Comparison of ENCODE assay signal across 8 mouse cellular contexts in the genomic region with DNA sequence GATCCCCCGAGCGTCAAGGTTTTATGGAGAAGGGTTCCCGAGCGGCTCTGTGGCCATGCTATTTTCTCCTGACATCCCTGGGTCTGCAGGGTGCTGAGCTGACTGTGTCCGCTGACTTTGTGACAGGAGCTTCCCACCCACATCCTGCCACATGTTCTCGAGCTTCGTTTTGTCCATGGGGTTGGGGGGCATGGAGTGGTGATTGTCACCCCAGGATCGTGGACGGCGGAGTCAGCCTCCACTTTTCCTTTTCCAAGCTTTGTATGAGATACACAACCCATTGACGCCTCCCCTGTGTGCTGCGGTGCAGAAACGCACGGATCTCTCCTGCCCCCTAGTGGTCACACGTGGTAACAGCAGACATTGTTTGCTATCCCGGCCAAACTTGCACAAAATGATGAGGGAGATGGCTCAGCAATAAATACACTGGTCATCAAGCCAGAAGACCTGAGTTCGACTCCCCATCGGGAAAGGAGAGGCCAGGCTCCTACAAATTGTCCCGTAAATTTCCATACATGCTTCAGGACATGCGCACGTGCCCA. TPM values are rescaled to one million over a fixed set of nuclear protein-coding genes. Genes with fewer than 3 reads are reported as not detected.
DNase-seq lines count a peak whose midpoint lies in the region; TF ChIP-seq lines count a peak whose summit lies in the region.

No protein-coding gene starts in this region.

- no peak for TF ChIP-seq POLR2A in liver, adult 2 months (IDR thresholded peaks at IDR 0.05; ENCODE audit: extremely low read depth, insufficient read depth, low read length)

- peaks cover 17% of the 10 kb centered on the region for H3K4me1 ChIP-seq in embryonic facial prominence, embryonic 10.5 days
- H3K4me1 ChIP-seq in liver, adult 2 months (ENCODE audit: control insufficient read depth, insufficient read depth, low read length), result peaks cover 2% of the 10 kb centered on the region; the same call in 1 of the 2 replicates

- no peak overlapping the region for H3K27ac ChIP-seq in embryonic facial prominence, embryonic 10.5 days (replicated peaks)
- no peak overlapping the region for H3K27ac ChIP-seq in liver, adult 2 months (replicated peaks; ENCODE audit: insufficient read depth, low read depth, low read length)

- H3K4me3 ChIP-seq in embryonic facial prominence, embryonic 10.5 days, result no peak overlapping the region
- no peak overlapping the region for H3K4me3 ChIP-seq in liver, adult 2 months (ENCODE audit: insufficient read depth, low read depth, low read length)

- peaks cover 42% of the 10 kb centered on the region for H3K27me3 ChIP-seq in embryonic facial prominence, embryonic 10.5 days (replicated peaks; ENCODE audit: low read depth, poor library complexity, severe bottlenecking)
- no peaks in the 10 kb centered on the region for H3K27me3 ChIP-seq in liver, adult 2 months (ENCODE audit: control insufficient read depth, insufficient read depth, low read length)

- no peaks in the 10 kb centered on the region for H3K36me3 ChIP-seq in embryonic facial prominence, embryonic 10.5 days (replicated peaks)
- H3K36me3 ChIP-seq in liver, adult 2 months (ENCODE audit: control insufficient read depth, insufficient read depth, low read length), result no peaks in the 10 kb centered on the region

- peak; percentile 86 for DNase-seq in 3T3-L1 (ENCODE audit: low read depth, low spot score)
- peak; percentile 66 for DNase-seq in adrenal gland, adult 8-10 months
- DNase-seq in embryonic facial prominence, embryonic 10.5 days (ENCODE audit: low spot score), result peak; percentile 83
- DNase-seq in heart, adult 18-20 months, result peak; percentile 77 to 91
- DNase-seq in kidney, adult 18-20 months, result peak; percentile 83
- peak; percentile 44 for DNase-seq in liver, adult 2 months (ENCODE audit: extremely low read depth, low read depth, low spot score)
- DNase-seq in naive thymus-derived CD4-positive, alpha-beta T cell, adult 2 months (ENCODE audit: low read depth), result peak; percentile 89
- peak; percentile 77 to 92 for DNase-seq in spleen, postnatal 4 days (ENCODE audit: low spot score in 2 of 2)

- WGBS in embryonic facial prominence, embryonic 10.5 days, result 12% methylated on average over 21 of the region's 21 CpGs
- 14% methylated on average over 21 of the region's 21 CpGs for WGBS in liver, adult 2 months

- no peaks in the 10 kb centered on the region for H3K79me2 ChIP-seq in liver, adult 2 months (ENCODE audit: control insufficient read depth, insufficient read depth, low read length)

- no peaks in the 10 kb centered on the region for H3K9me3 ChIP-seq in embryonic facial prominence, embryonic 10.5 days

- no peak overlapping the region for H3K9ac ChIP-seq in liver, adult 2 months (ENCODE audit: low read depth, low read length)

- TF ChIP-seq CTCF in liver, adult 2 months (IDR thresholded peaks at IDR 0.05; ENCODE audit: low read depth, low read length), result peak; percentile 99

RNA-seq across cellular contexts. Expression of a gene that starts 19.6 kb away (rescaled TPM):
- 10 to 100 TPM in 2 of 4 experiments, 1 to 10 TPM in 2; 9.4 to 16.6 (median 12.9) TPM for total RNA-seq in adrenal gland, adult 8-10 months (2022)
- 6.5 and 6.7 TPM in 2 replicates for polyA plus RNA-seq in embryonic facial prominence, embryonic 10.5 days (2016; fragmentation: Nextera tagmentation; extraction: Ambion mirVana)
- 1 to 10 TPM in 1 of 2 experiments, under 1 TPM in 1; 0.82 to 1.3 TPM for total RNA-seq in heart, adult 18-20 months (2021)
- total RNA-seq in liver, adult 2 months (2014; rRNA removed), result 0.09 and 0.13 TPM in 2 replicates
- 0.65 TPM in 2 replicates for polyA plus RNA-seq in liver, adult 2 months (2012; rRNA removed)

RNA-seq across cellular contexts. Expression of a gene that starts 30.3 kb away (rescaled TPM):
- 1 to 10 TPM; 3.6 to 6.5 (median 4.4) TPM for total RNA-seq in adrenal gland, adult 8-10 months (2022)
- polyA plus RNA-seq in embryonic facial prominence, embryonic 10.5 days (2016; fragmentation: Nextera tagmentation; extraction: Ambion mirVana), result 1.4 and 1.9 TPM in 2 replicates
- not detected for total RNA-seq in heart, adult 18-20 months (2021)
- total RNA-seq in liver, adult 2 months (2014; rRNA removed), result 0.07 TPM in 1 of 2 replicates, not detected in the other
- not detected in 2 replicates for polyA plus RNA-seq in liver, adult 2 months (2012; rRNA removed)

RNA-seq across cellular contexts. Expression of a gene that starts 42.1 kb away (rescaled TPM):
- 10 to 100 TPM; 50.7 to 86.9 (median 66.5) TPM for total RNA-seq in adrenal gland, adult 8-10 months (2022)
- 14.0 and 16.9 TPM in 2 replicates for polyA plus RNA-seq in embryonic facial prominence, embryonic 10.5 days (2016; fragmentation: Nextera tagmentation; extraction: Ambion mirVana)
- 10 to 100 TPM; 12.8 to 14.2 TPM for total RNA-seq in heart, adult 18-20 months (2021)
- total RNA-seq in liver, adult 2 months (2014; rRNA removed), result 6.1 and 6.9 TPM in 2 replicates
- polyA plus RNA-seq in liver, adult 2 months (2012; rRNA removed), result 13.2 and 14.1 TPM in 2 replicates
